18 mouse cellular contexts compared by ENCODE assay signal in genomic region chr11:107867509-107867908, GRCm38 (mm10). TPM values are rescaled to one million over a fixed set of nuclear protein-coding genes. Genes with fewer than 3 reads are reported as not detected.
A peak's percentile ranks its signal among the peaks of the same experiment; 100 is the strongest.
DNase-seq lines count a peak whose midpoint lies in the region; TF ChIP-seq lines count a peak whose summit lies in the region.
"Had no signal": no experiment of that assay in that cellular context is flagged by ENCODE, and none has a peak within 500 bp of the region (broad histone marks: within the 10 kb centered on the region; RNA-seq: fewer than 3 reads in every experiment).

No protein-coding gene starts in this region.

- no peak overlapping the region for H3K27ac ChIP-seq in thymus, adult 2 months (ENCODE audit: control insufficient read depth, insufficient read depth, low read length)
- H3K27ac ChIP-seq: kidney, postnatal 0 days; limb, embryonic 15.5 days had no signal

- peak; percentile 33 for DNase-seq in kidney, postnatal 10 days
- no peak for DNase-seq in kidney, adult 8-10 months
- DNase-seq in brain, adult 2 months (ENCODE audit: low read depth, low spot score): peak; percentile 94
- DNase-seq in frontal cortex, postnatal 14 days (ENCODE audit: low spot score in 2 of 2): peak; percentile 29 to 56
- peak; percentile 54 to 66 for DNase-seq in left cerebral cortex, postnatal 36 days (ENCODE audit: low spot score in 2 of 2)
- no peak for DNase-seq in thymus, adult 2 months
- DNase-seq in natural killer cell, adult 2 months (ENCODE audit: low spot score in 2 of 2): no peak
- no peak for DNase-seq in testis, postnatal 14 days (ENCODE audit: low spot score)
- DNase-seq: adrenal gland, postnatal 36 days; B cell, adult 2 months; cerebellum, adult 11-12 months; embryo, embryonic 11 days; lung, embryonic 14.5 days had no signal

- H3K4me3 ChIP-seq in thymus, adult 2 months (ENCODE audit: control insufficient read depth, insufficient read depth, low read length): no peak overlapping the region
- H3K4me3 ChIP-seq: limb, embryonic 15.5 days; megakaryocyte, embryonic 14.5 days had no signal

- intact Hi-C loops in left cerebral cortex, postnatal 36 days (cut with DNase I): loop anchor here (5.0 kb wide), 1 partner anchor 45 kb away; no protein-coding TSS in a partner anchor

- no peak for TF ChIP-seq CTCF in thymus, adult 2 months (IDR thresholded peaks at IDR 0.05; ENCODE audit: borderline replicate concordance, control insufficient read depth, extremely low read depth, insufficient read depth, low read length, poor library complexity)

- H3K36me3 ChIP-seq in thymus, adult 2 months (ENCODE audit: control insufficient read depth, insufficient read depth, low read length): no peaks in the 10 kb centered on the region
- H3K36me3 ChIP-seq: G1E; limb, embryonic 15.5 days had no signal

- no peak for TF ChIP-seq POLR2A in thymus, adult 2 months (IDR thresholded peaks at IDR 0.05; ENCODE audit: control insufficient read depth, extremely low read depth, insufficient read depth, low read length, poor library complexity)

- no peaks in the 10 kb centered on the region for H3K27me3 ChIP-seq in thymus, adult 2 months (ENCODE audit: control insufficient read depth, insufficient read depth, low read length)
- H3K27me3 ChIP-seq: limb, embryonic 15.5 days had no signal

- H3K4me1 ChIP-seq in thymus, adult 2 months (replicated peaks; ENCODE audit: control insufficient read depth, insufficient read depth, low read length): no peaks in the 10 kb centered on the region
- H3K4me1 ChIP-seq: limb, embryonic 15.5 days had no signal

- WGBS in thymus, adult 2 months: 91% methylated on average over 8 of the region's 8 CpGs

RNA-seq across cellular contexts. Expression of gene Cacng5, which starts 47.3 kb away (rescaled TPM):
- total RNA-seq in left cerebral cortex, postnatal 36 days (2021): 10 to 100 TPM; 10.4 to 17.1 TPM
- 0.04 and 0.05 TPM in 2 replicates for polyA plus RNA-seq in thymus, adult 2 months (2012; rRNA removed)
- total RNA-seq: G1E; granulocyte monocyte progenitor cell, adult 5-6 weeks had no signal
- polyA plus RNA-seq: G1E had no signal

Comparison
In these comparisons a context has a peak if more than half of its experiments do, and no peak if none do; other contexts are left out.
1. DNase-seq: peak in kidney, postnatal 10 days (single experiment), brain, adult 2 months (single experiment), frontal cortex, postnatal 14 days (2 of 2) and left cerebral cortex, postnatal 36 days (2 of 2); none in kidney, adult 8-10 months (0 of 2), thymus, adult 2 months (single experiment), natural killer cell, adult 2 months (0 of 2) and testis, postnatal 14 days (single experiment).